Mouse (Mus musculus) liver, embryonic 11.5 days (tissue): ENCODE results near the gene Cask. TPM values are rescaled to one million over a fixed set of nuclear protein-coding genes. Genes with fewer than 3 reads are reported as not detected.

ENCODE experiments used
- ATAC-seq: fragments of 200-750 bp; cut with Nextera tagmentation; replicated peaks from 2 replicates; pipeline ENCODE4 v1.8.0; 2017; ENCODE audit warnings: moderate number of reproducible peaks, mild to moderate bottlenecking, moderate TSS enrichment, moderate library complexity; ENCODE audit not compliant: low FRiP score
- DNase-seq: peaks from one replicate; pipeline ENCODE4 v3.0.0-alpha.2; 2017; ENCODE audit warnings: low spot score
- H3K27ac ChIP-seq: fragments of 300-500 bp; sonication (generic); 2 replicates; pipeline ENCODE4 v1.5.1; 2014; ENCODE audit warnings: mild to moderate bottlenecking, low read depth, low read length, control low read depth
- H3K27me3 ChIP-seq: fragments of 300-500 bp; sonication (generic); replicated peaks from 2 replicates; pipeline ENCODE4 v1.6.1; 2014; ENCODE audit warnings: low read length, mixed read lengths; ENCODE audit not compliant: control insufficient read depth, insufficient read depth
- H3K36me3 ChIP-seq: fragments of 300-500 bp; sonication (generic); 2 replicates; pipeline ENCODE4 v1.6.1; 2014; ENCODE audit warnings: mild to moderate bottlenecking, low read length, moderate library complexity, mixed read lengths; ENCODE audit not compliant: control insufficient read depth, insufficient read depth
- H3K4me1 ChIP-seq: fragments of 300-500 bp; sonication (generic); replicated peaks from 2 replicates; pipeline ENCODE4 v1.6.1; 2014; ENCODE audit warnings: low read length, mixed read lengths; ENCODE audit not compliant: control insufficient read depth, insufficient read depth
- H3K4me2 ChIP-seq: fragments of 300-500 bp; sonication (generic); 2 replicates; pipeline ENCODE4 v1.6.1; 2014; ENCODE audit warnings: mild to moderate bottlenecking, control low read depth, moderate library complexity
- H3K4me3 ChIP-seq: fragments of 300-500 bp; sonication (generic); 2 replicates; pipeline ENCODE4 v1.5.1; 2014; ENCODE audit warnings: low read depth, low read length, control low read depth
- H3K9ac ChIP-seq: fragments of 300-500 bp; sonication (generic); 2 replicates; pipeline ENCODE4 v1.6.1; 2014; ENCODE audit warnings: low read depth, low read length, control low read depth
- H3K9me3 ChIP-seq: fragments of 300-500 bp; sonication (generic); 2 replicates; pipeline ENCODE4 v1.6.1; 2016; ENCODE audit warnings: low read length, inconsistent platforms, mixed read lengths; ENCODE audit not compliant: control insufficient read depth
- WGBS: fragments of 180-500 bp; shearing (Covaris S2); extraction: QIAGEN DNeasy Blood & Tissue Kit; methylation state at CpG from one replicate; pipeline ENCODE4 v1.1.7; 2014; 5-methylcytosine and 5-hydroxymethylcytosine counted together
- polyA plus RNA-seq: library from polyadenylated mRNA; unstranded; fragments of >200 nt; fragmentation: Nextera tagmentation; extraction: Ambion mirVana; gene quantifications from 2 replicates; pipeline ENCODE4 v1.2.1, GENCODE M21; 2014

The Cask gene
- polyA plus RNA-seq, 1 experiment from 2014 or later, result 3.5 TPM

GRCm38 (mm10) chrX:13489001-13489400 is 362.2 kb downstream of the Cask start:
- Histone ChIP-seq H3K4me1 (no peaks in the 10 kb centered on the region), H3K27ac (no peak overlapping the region), H3K36me3 (no peaks in the 10 kb centered on the region), H3K4me3 (no peak overlapping the region), H3K27me3 (peaks cover 15% of the 10 kb centered on the region), H3K9ac (no peak overlapping the region), H3K4me2 (no peak overlapping the region), H3K9me3 (no peaks in the 10 kb centered on the region)
- DNase-seq, result no peak
- WGBS, result 62% methylated on average over 3 of the region's 3 CpGs
- no peak for ATAC-seq

GRCm38 (mm10) chrX:13484447-13484846 is 366.7 kb downstream of the Cask start:
- Histone ChIP-seq H3K27me3 (peaks cover 15% of the 10 kb centered on the region), H3K9me3 (no peaks in the 10 kb centered on the region), H3K4me3 (no peak overlapping the region), H3K27ac (no peak overlapping the region), H3K4me1 (no peaks in the 10 kb centered on the region), H3K36me3 (no peaks in the 10 kb centered on the region), H3K4me2 (no peak overlapping the region), H3K9ac (no peak overlapping the region)
- DNase-seq, result no peak
- ATAC-seq, result no peak

GRCm38 (mm10) chrX:13482576-13482975 is 368.6 kb downstream of the Cask start:
- ATAC-seq, result no peak
- Histone ChIP-seq H3K9ac (no peak overlapping the region), H3K4me1 (no peaks in the 10 kb centered on the region), H3K36me3 (no peaks in the 10 kb centered on the region), H3K4me3 (no peak overlapping the region), H3K9me3 (no peaks in the 10 kb centered on the region), H3K27ac (no peak overlapping the region), H3K4me2 (no peak overlapping the region), H3K27me3 (peaks cover 15% of the 10 kb centered on the region)
- WGBS, result 81% methylated on average over 1 of the region's 1 CpGs
- no peak for DNase-seq

- ATAC-seq (no peak), DNase-seq (no peak)
- H3K36me3 ChIP-seq, result no peaks in the 10 kb centered on the region
- no peaks in the 10 kb centered on the region for H3K9me3 ChIP-seq
- no peaks in the 10 kb centered on the region for H3K4me1 ChIP-seq
- H3K4me3 ChIP-seq, result no peak overlapping the region
- H3K9ac ChIP-seq, result no peak overlapping the region
- no peak overlapping the region for H3K27ac ChIP-seq
- no peak overlapping the region for H3K4me2 ChIP-seq
- H3K27me3 ChIP-seq, result no peaks in the 10 kb centered on the region; the same call in 1 of the 2 replicates
These were observed 371.6 kb downstream of the Cask start for GRCm38 (mm10) chrX:13479570-13479969.

- H3K9me3 ChIP-seq, result no peaks in the 10 kb centered on the region
- H3K27me3 ChIP-seq, result no peaks in the 10 kb centered on the region; the same call in 1 of the 2 replicates
- no peak overlapping the region for H3K4me2 ChIP-seq
- 67% methylated on average over 5 of the region's 5 CpGs for WGBS
- no peak overlapping the region for H3K27ac ChIP-seq
- H3K4me1 ChIP-seq, result no peaks in the 10 kb centered on the region
- DNase-seq (no peak), ATAC-seq (no peak)
- H3K4me3 ChIP-seq, result no peak overlapping the region
- no peaks in the 10 kb centered on the region for H3K36me3 ChIP-seq
- H3K9ac ChIP-seq, result no peak overlapping the region
These were observed 372.9 kb downstream of the Cask start for GRCm38 (mm10) chrX:13478298-13478697.

GRCm38 (mm10) chrX:13477596-13477995 is 373.6 kb downstream of the Cask start:
- H3K36me3 ChIP-seq, result no peaks in the 10 kb centered on the region
- no peaks in the 10 kb centered on the region; the same call in 1 of the 2 replicates for H3K27me3 ChIP-seq
- no peaks in the 10 kb centered on the region for H3K9me3 ChIP-seq
- ATAC-seq (no peak), DNase-seq (no peak)
- H3K4me1 ChIP-seq, result no peaks in the 10 kb centered on the region
- H3K9ac ChIP-seq, result no peak overlapping the region
- 60% methylated on average over 2 of the region's 2 CpGs for whole genome bisulfite sequencing
- H3K4me2 ChIP-seq, result no peak overlapping the region
- no peak overlapping the region for H3K27ac ChIP-seq
- no peak overlapping the region for H3K4me3 ChIP-seq

- WGBS, result 58% methylated on average over 1 of the region's 1 CpGs
- Histone ChIP-seq H3K4me2 (no peak overlapping the region), H3K4me3 (no peak overlapping the region), H3K4me1 (no peaks in the 10 kb centered on the region), H3K27me3 (no peaks in the 10 kb centered on the region; the same call in 1 of the 2 replicates), H3K9ac (no peak overlapping the region), H3K36me3 (no peaks in the 10 kb centered on the region), H3K9me3 (no peaks in the 10 kb centered on the region), H3K27ac (no peak overlapping the region)
- DNase-seq (no peak), ATAC-seq (no peak)
These were observed 375.8 kb downstream of the Cask start for GRCm38 (mm10) chrX:13475382-13475781.

- H3K9me3 ChIP-seq, result no peaks in the 10 kb centered on the region
- no peak overlapping the region for H3K4me2 ChIP-seq
- 79% methylated on average over 4 of the region's 4 CpGs for WGBS
- ATAC-seq (no peak), DNase-seq (no peak)
- no peak overlapping the region for H3K9ac ChIP-seq
- no peaks in the 10 kb centered on the region for H3K4me1 ChIP-seq
- no peak overlapping the region for H3K4me3 ChIP-seq
- H3K27me3 ChIP-seq, result no peaks in the 10 kb centered on the region; the same call in 1 of the 2 replicates
- no peaks in the 10 kb centered on the region for H3K36me3 ChIP-seq
- H3K27ac ChIP-seq, result no peak overlapping the region
These were observed 378.4 kb downstream of the Cask start for GRCm38 (mm10) chrX:13472751-13473225.

- Histone ChIP-seq H3K4me3 (no peak overlapping the region), H3K4me2 (no peak overlapping the region), H3K4me1 (no peaks in the 10 kb centered on the region), H3K9me3 (no peaks in the 10 kb centered on the region), H3K9ac (no peak overlapping the region), H3K36me3 (no peaks in the 10 kb centered on the region), H3K27ac (no peak overlapping the region), H3K27me3 (no peaks in the 10 kb centered on the region; the same call in 1 of the 2 replicates)
- DNase-seq, result no peak
- WGBS, result 74% methylated on average over 3 of the region's 3 CpGs
- ATAC-seq, result no peak
These were observed 379.2 kb downstream of the Cask start for GRCm38 (mm10) chrX:13471925-13472324.
